ENCODE assay signal across 8 mouse cellular contexts in the genomic region with DNA sequence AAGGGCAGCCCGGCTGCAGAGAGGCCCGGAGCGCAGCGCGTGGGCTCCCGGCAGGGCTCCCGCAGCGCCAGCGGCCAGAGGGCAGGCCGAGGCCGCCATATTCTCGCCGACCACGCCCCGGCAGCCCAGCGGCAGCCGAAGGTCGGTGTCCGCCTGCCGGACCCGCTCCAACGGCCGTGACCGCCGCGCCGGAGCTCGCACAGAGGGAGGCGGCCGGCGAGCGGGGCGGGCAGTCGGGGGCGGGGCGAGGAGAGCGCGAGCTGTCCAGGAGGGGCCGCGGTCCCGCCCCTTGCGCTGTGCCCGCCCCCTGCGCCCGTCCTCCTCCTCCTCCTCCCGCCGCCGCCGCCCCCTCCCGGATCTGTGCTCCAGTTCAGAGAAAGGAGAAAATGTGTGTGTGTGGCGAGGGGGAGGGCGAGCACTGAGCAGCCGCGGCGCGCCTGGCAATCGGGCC. TPM values are rescaled to one million over a fixed set of nuclear protein-coding genes. Genes with fewer than 3 reads are reported as not detected.
A peak's percentile ranks its signal among the peaks of the same experiment; 100 is the strongest.
DNase-seq lines count a peak whose midpoint lies in the region; ATAC-seq and TF ChIP-seq lines count a peak whose summit lies in the region.

No protein-coding gene starts in this region.

- WGBS in heart, embryonic 11.5 days (ENCODE audit: insufficient replicate concordance) = 0% methylated on average over 43 of the region's 57 CpGs
- WGBS in kidney, embryonic 16.5 days = under 1% methylated on average over 27 of the region's 57 CpGs
- 1% methylated on average over 41 of the region's 57 CpGs for WGBS in liver, embryonic 11.5 days

- peak; percentile 89 for DNase-seq in 416B (ENCODE audit: low read depth)
- DNase-seq in liver, embryonic 11.5 days (ENCODE audit: low spot score) = peak; percentile 90
- peak; percentile 61 for DNase-seq in naive thymus-derived CD4-positive, alpha-beta T cell, adult 2 months (ENCODE audit: low read depth)
- peak; percentile 89 for DNase-seq in splenic B cell, adult 2 months (ENCODE audit: low read depth, low spot score)

- H3K27me3 ChIP-seq in heart, embryonic 11.5 days (ENCODE audit: control insufficient read depth, insufficient read depth, low read length) = no peaks in the 10 kb centered on the region
- H3K27me3 ChIP-seq in kidney, embryonic 16.5 days (ENCODE audit: insufficient read depth, low read length) = no peaks in the 10 kb centered on the region
- H3K27me3 ChIP-seq in liver, embryonic 11.5 days (replicated peaks; ENCODE audit: control insufficient read depth, insufficient read depth, low read length) = peaks cover 8% of the 10 kb centered on the region
- no peaks in the 10 kb centered on the region; the same call in 1 of the 2 replicates for H3K27me3 ChIP-seq in splenic B cell, adult 2 months (ENCODE audit: control insufficient read depth, insufficient read depth, low read length, poor library complexity, severe bottlenecking)

- peak overlapping the region; percentile 78 for H3K4me2 ChIP-seq in heart, embryonic 11.5 days
- H3K4me2 ChIP-seq in kidney, embryonic 16.5 days (replicated peaks; ENCODE audit: low read depth, low read length) = peak overlapping the region; percentile 69
- peak overlapping the region; percentile 86 for H3K4me2 ChIP-seq in liver, embryonic 11.5 days

- H3K9me3 ChIP-seq in heart, embryonic 11.5 days (replicated peaks; ENCODE audit: control insufficient read depth, low read length) = no peaks in the 10 kb centered on the region
- no peaks in the 10 kb centered on the region for H3K9me3 ChIP-seq in kidney, embryonic 16.5 days (ENCODE audit: low read length)
- no peaks in the 10 kb centered on the region for H3K9me3 ChIP-seq in liver, embryonic 11.5 days (ENCODE audit: control insufficient read depth, low read length)

- no peaks in the 10 kb centered on the region for H3K36me3 ChIP-seq in heart, embryonic 11.5 days (ENCODE audit: control insufficient read depth, insufficient read depth, low read length)
- H3K36me3 ChIP-seq in kidney, embryonic 16.5 days (ENCODE audit: insufficient read depth, low read length) = no peaks in the 10 kb centered on the region
- no peaks in the 10 kb centered on the region for H3K36me3 ChIP-seq in liver, embryonic 11.5 days (ENCODE audit: control insufficient read depth, insufficient read depth, low read length)
- no peaks in the 10 kb centered on the region for H3K36me3 ChIP-seq in splenic B cell, adult 2 months (ENCODE audit: control insufficient read depth, insufficient read depth, low read length, poor library complexity, severe bottlenecking)

- peak overlapping the region; percentile 86 for H3K27ac ChIP-seq in bone marrow macrophage, adult 2 months (ENCODE audit: insufficient read depth, low read depth, low read length)
- peak overlapping the region; percentile 85 for H3K27ac ChIP-seq in embryonic fibroblast, embryonic 13.5 days (ENCODE audit: insufficient read depth, low read length)
- peak overlapping the region; percentile 98 for H3K27ac ChIP-seq in heart, embryonic 11.5 days (ENCODE audit: low read depth, low read length)
- peak overlapping the region; percentile 96 for H3K27ac ChIP-seq in kidney, embryonic 16.5 days (ENCODE audit: low read length)
- peak overlapping the region; percentile 93 for H3K27ac ChIP-seq in liver, embryonic 11.5 days (ENCODE audit: low read depth, low read length)

- peaks cover 26% of the 10 kb centered on the region for H3K4me1 ChIP-seq in bone marrow macrophage, adult 2 months (ENCODE audit: control insufficient read depth, insufficient read depth, low read length)
- H3K4me1 ChIP-seq in embryonic fibroblast, embryonic 13.5 days (ENCODE audit: control insufficient read depth, insufficient read depth, low read length) = peaks cover 11% of the 10 kb centered on the region
- H3K4me1 ChIP-seq in heart, embryonic 11.5 days (ENCODE audit: control insufficient read depth, insufficient read depth, low read length) = peaks cover 22% of the 10 kb centered on the region
- peaks cover 36% of the 10 kb centered on the region for H3K4me1 ChIP-seq in kidney, embryonic 16.5 days (ENCODE audit: insufficient read depth, low read length)
- H3K4me1 ChIP-seq in liver, embryonic 11.5 days (replicated peaks; ENCODE audit: control insufficient read depth, insufficient read depth, low read length) = peaks cover 23% of the 10 kb centered on the region

- peak overlapping the region; percentile 100 for H3K4me3 ChIP-seq in bone marrow macrophage, adult 2 months (ENCODE audit: insufficient read depth, low read length)
- peak overlapping the region; percentile 72 for H3K4me3 ChIP-seq in embryonic fibroblast, embryonic 13.5 days (ENCODE audit: insufficient read depth, low read length)
- peak overlapping the region; percentile 86 for H3K4me3 ChIP-seq in heart, embryonic 11.5 days (ENCODE audit: low read depth, low read length)
- H3K4me3 ChIP-seq in kidney, embryonic 16.5 days (ENCODE audit: low read length) = peak overlapping the region; percentile 93
- peak overlapping the region; percentile 84 for H3K4me3 ChIP-seq in liver, embryonic 11.5 days (ENCODE audit: low read depth, low read length)

- peak; percentile 95 for ATAC-seq in heart, embryonic 11.5 days (replicated peaks; ENCODE audit: insufficient number of reproducible peaks, low FRiP score, low TSS enrichment)
- peak; percentile 96 for ATAC-seq in kidney, embryonic 16.5 days (ENCODE audit: low FRiP score, low TSS enrichment)
- peak; percentile 91 for ATAC-seq in liver, embryonic 11.5 days (replicated peaks; ENCODE audit: low FRiP score)

- peak overlapping the region; percentile 99 for H3K9ac ChIP-seq in heart, embryonic 11.5 days (ENCODE audit: low read depth, low read length)
- H3K9ac ChIP-seq in kidney, embryonic 16.5 days (replicated peaks; ENCODE audit: low read length) = peak overlapping the region; percentile 99
- H3K9ac ChIP-seq in liver, embryonic 11.5 days (ENCODE audit: low read depth, low read length) = peak overlapping the region; percentile 84

- TF ChIP-seq POLR2A in bone marrow macrophage, adult 2 months (IDR thresholded peaks at IDR 0.05; ENCODE audit: borderline replicate concordance, low read depth, low read length) = 0 out of 2 replicates have a peak, but pooled peaks have one; percentile 42
- TF ChIP-seq POLR2A in embryonic fibroblast, embryonic 13.5 days (IDR thresholded peaks at IDR 0.05; ENCODE audit: low read depth, low read length) = peak; percentile 65

- TF ChIP-seq CTCF in bone marrow macrophage, adult 2 months (IDR thresholded peaks at IDR 0.05; ENCODE audit: low read depth, low read length) = no peak
- TF ChIP-seq CTCF in embryonic fibroblast, embryonic 13.5 days (IDR thresholded peaks at IDR 0.05; ENCODE audit: borderline replicate concordance, insufficient read depth, low read length) = no peak

RNA-seq across cellular contexts. Expression of gene Gnaq, which starts 0.3 kb away (rescaled TPM):
- polyA plus RNA-seq in bone marrow macrophage, adult 2 months (2012; ENCODE audit: insufficient read depth, insufficient read length, missing spikeins) = 86.9 and 96.5 TPM in 2 replicates
- polyA plus RNA-seq in embryonic fibroblast, embryonic 13.5 days (2011; ENCODE audit: insufficient read length, low read depth, missing spikeins) = 50.5 and 54.4 TPM in 2 replicates
- polyA plus RNA-seq in heart, embryonic 11.5 days (2014; fragmentation: Nextera tagmentation; extraction: Ambion mirVana) = 9.2 and 13.1 TPM in 2 replicates
- polyA plus RNA-seq in kidney, embryonic 16.5 days (2015; fragmentation: Nextera tagmentation; extraction: Ambion mirVana) = 40.0 and 41.4 TPM in 2 replicates
- polyA plus RNA-seq in liver, embryonic 11.5 days (2014; fragmentation: Nextera tagmentation; extraction: Ambion mirVana) = 7.6 and 8.6 TPM in 2 replicates

Comparison
In these comparisons a context has a peak if more than half of its experiments do, and no peak if none do; other contexts are left out.
1. Peak in every context shown above with its lines: DNase-seq, ATAC-seq, H3K4me3 ChIP-seq and H3K27ac ChIP-seq.